Mouse (Mus musculus): ENCODE results near the gene Cd47. TPM values are rescaled to one million over a fixed set of nuclear protein-coding genes. Genes with fewer than 3 reads are reported as not detected.

The Cd47 gene
- polyA plus RNA-seq, 1 experiment from 2014 or later, result 93.0 TPM

- H3K4me2 ChIP-seq (ENCODE audit: low read depth, low read length), result no peak overlapping the region
- no peaks in the 10 kb centered on the region for H3K27me3 ChIP-seq (ENCODE audit: control insufficient read depth, insufficient read depth, low read length)
- WGBS, result 46% methylated on average over 6 of the region's 6 CpGs
- H3K9me3 ChIP-seq (replicated peaks; ENCODE audit: control insufficient read depth, low read length), result no peaks in the 10 kb centered on the region
- ATAC-seq (replicated peaks; ENCODE audit: extremely low read depth, insufficient read depth, low FRiP score), result no peak
- no peak overlapping the region for H3K9ac ChIP-seq (ENCODE audit: low read length)
- no peak overlapping the region for H3K4me3 ChIP-seq (ENCODE audit: low read length)
- peaks cover 4% of the 10 kb centered on the region for H3K4me1 ChIP-seq (ENCODE audit: control insufficient read depth, insufficient read depth, low read length)
- no peaks in the 10 kb centered on the region for H3K36me3 ChIP-seq (ENCODE audit: control insufficient read depth, insufficient read depth)
- peak overlapping the region; percentile 17; the same call in 1 of the 2 replicates for H3K27ac ChIP-seq (ENCODE audit: low read length)
Measured at GRCm38 (mm10) chr16:49798790-49799189, 1.5 kb upstream of the Cd47 start.

GRCm38 (mm10) chr16:49800996-49801395 is 663 bp downstream of the Cd47 start:
- no peaks in the 10 kb centered on the region for H3K9me3 ChIP-seq (replicated peaks; ENCODE audit: control insufficient read depth, low read length)
- ATAC-seq (replicated peaks; ENCODE audit: extremely low read depth, insufficient read depth, low FRiP score), result no peak
- no peak overlapping the region for H3K9ac ChIP-seq (ENCODE audit: low read length)
- peaks cover 4% of the 10 kb centered on the region for H3K4me1 ChIP-seq (ENCODE audit: control insufficient read depth, insufficient read depth, low read length)
- no peak overlapping the region for H3K4me3 ChIP-seq (ENCODE audit: low read length)
- 0 out of 2 replicates have a peak overlapping the region, but pooled peaks have one; percentile 17 for H3K27ac ChIP-seq (ENCODE audit: low read length)
- H3K36me3 ChIP-seq (ENCODE audit: control insufficient read depth, insufficient read depth), result no peaks in the 10 kb centered on the region
- no peaks in the 10 kb centered on the region for H3K27me3 ChIP-seq (ENCODE audit: control insufficient read depth, insufficient read depth, low read length)
- 68% methylated on average over 5 of the region's 5 CpGs for WGBS
- H3K4me2 ChIP-seq (ENCODE audit: low read depth, low read length), result no peak overlapping the region

GRCm38 (mm10) chr16:49801399-49801798 is 1.1 kb downstream of the Cd47 start:
- Histone ChIP-seq H3K9ac (ENCODE audit: low read length) (no peak overlapping the region), H3K4me3 (ENCODE audit: low read length) (no peak overlapping the region), H3K4me2 (ENCODE audit: low read depth, low read length) (no peak overlapping the region), H3K27ac (ENCODE audit: low read length) (0 out of 2 replicates have a peak overlapping the region, but pooled peaks have one; percentile 17), H3K36me3 (ENCODE audit: control insufficient read depth, insufficient read depth) (no peaks in the 10 kb centered on the region), H3K9me3 (replicated peaks; ENCODE audit: control insufficient read depth, low read length) (no peaks in the 10 kb centered on the region), H3K4me1 (ENCODE audit: control insufficient read depth, insufficient read depth, low read length) (peaks cover 4% of the 10 kb centered on the region), H3K27me3 (ENCODE audit: control insufficient read depth, insufficient read depth, low read length) (no peaks in the 10 kb centered on the region)
- ATAC-seq (replicated peaks; ENCODE audit: extremely low read depth, insufficient read depth, low FRiP score), result no peak
- WGBS, result 56% methylated on average over 5 of the region's 5 CpGs

DNA sequence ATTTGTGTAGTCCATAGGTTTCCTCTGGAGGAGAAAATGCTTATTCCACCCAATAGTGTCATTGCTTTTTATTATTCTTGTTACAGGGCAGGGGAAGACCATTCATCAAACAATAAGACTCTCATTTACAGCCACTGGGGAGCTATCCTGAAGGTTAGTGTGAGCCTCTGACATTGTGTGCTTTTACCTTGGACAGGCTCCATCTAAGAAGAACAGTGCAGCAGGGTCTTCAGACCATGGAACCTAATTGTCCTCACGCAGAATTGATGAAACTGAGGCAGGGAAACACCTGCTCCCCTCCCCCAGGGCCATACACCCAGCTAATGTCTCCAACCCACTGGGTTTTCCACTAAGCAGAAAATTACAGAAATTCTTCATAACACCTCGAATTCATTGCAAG is 2.7 kb downstream of the Cd47 start:
- Histone ChIP-seq H3K4me1 (ENCODE audit: control insufficient read depth, insufficient read depth, low read length) (peaks cover 4% of the 10 kb centered on the region), H3K9me3 (replicated peaks; ENCODE audit: control insufficient read depth, low read length) (no peaks in the 10 kb centered on the region), H3K4me2 (ENCODE audit: low read depth, low read length) (no peak overlapping the region), H3K27me3 (ENCODE audit: control insufficient read depth, insufficient read depth, low read length) (no peaks in the 10 kb centered on the region), H3K9ac (ENCODE audit: low read length) (no peak overlapping the region), H3K4me3 (ENCODE audit: low read length) (no peak overlapping the region), H3K27ac (ENCODE audit: low read length) (no peak overlapping the region), H3K36me3 (ENCODE audit: control insufficient read depth, insufficient read depth) (no peaks in the 10 kb centered on the region)
- 71% methylated on average over 2 of the region's 2 CpGs for WGBS
- no peak for ATAC-seq (replicated peaks; ENCODE audit: extremely low read depth, insufficient read depth, low FRiP score)

DNA sequence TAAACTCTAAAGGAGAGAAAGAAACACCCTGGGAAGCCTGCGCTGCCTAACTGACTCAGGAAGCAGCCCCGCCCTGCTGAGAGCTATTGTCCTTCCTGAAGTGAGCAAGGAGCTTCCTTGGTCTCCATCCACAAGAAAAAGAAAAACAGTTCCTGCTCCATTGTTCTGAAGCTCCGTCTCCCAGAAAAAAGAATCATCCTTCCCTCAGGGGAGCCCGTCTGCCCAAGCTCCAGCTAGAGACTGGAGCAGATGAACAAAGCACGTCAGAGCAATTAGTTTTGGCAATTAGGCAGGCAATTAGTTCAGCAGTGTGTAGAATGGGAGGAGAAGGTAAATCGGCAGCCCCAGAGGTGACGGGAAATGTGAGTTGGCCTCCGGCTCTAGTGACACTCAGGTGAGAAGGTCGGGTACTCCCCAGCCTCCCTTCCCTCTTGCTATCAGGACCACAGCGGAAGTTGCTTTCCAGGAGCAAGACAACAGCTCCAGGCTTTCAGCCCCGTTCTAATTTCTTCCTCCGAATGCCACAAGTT is 3.7 kb downstream of the Cd47 start:
- Histone ChIP-seq H3K9me3 (replicated peaks; ENCODE audit: control insufficient read depth, low read length) (no peaks in the 10 kb centered on the region), H3K27ac (ENCODE audit: low read length) (peak overlapping the region; percentile 58), H3K4me3 (ENCODE audit: low read length) (peak overlapping the region; percentile 48), H3K9ac (ENCODE audit: low read length) (peak overlapping the region; percentile 59), H3K27me3 (ENCODE audit: control insufficient read depth, insufficient read depth, low read length) (no peaks in the 10 kb centered on the region), H3K4me2 (ENCODE audit: low read depth, low read length) (peak overlapping the region; percentile 84), H3K4me1 (ENCODE audit: control insufficient read depth, insufficient read depth, low read length) (peaks cover 4% of the 10 kb centered on the region), H3K36me3 (ENCODE audit: control insufficient read depth, insufficient read depth) (no peaks in the 10 kb centered on the region)
- 5% methylated on average over 12 of the region's 12 CpGs for WGBS
- ATAC-seq (replicated peaks; ENCODE audit: extremely low read depth, insufficient read depth, low FRiP score), result no peak

DNA sequence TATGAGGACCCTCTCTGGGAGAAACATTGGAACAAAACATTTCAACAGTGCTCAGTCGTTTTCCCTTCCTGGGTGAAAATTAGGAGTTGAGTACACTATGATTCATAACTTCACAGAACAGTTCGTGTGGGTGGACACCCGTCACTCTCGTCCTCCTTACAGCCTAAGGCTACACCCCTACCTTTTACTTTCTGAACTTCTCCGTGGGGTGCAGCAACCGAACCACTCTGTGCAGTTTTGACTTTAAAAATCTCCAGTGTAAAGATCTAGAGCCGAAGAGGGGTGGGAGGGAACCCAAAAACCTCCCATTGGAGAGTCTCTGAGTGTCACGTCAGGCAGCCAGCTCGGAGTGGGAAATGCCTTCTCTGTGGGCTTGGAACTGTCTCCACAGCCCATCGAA is 6.6 kb downstream of the Cd47 start:
- ATAC-seq (replicated peaks; ENCODE audit: extremely low read depth, insufficient read depth, low FRiP score), result no peak
- H3K4me2 ChIP-seq (ENCODE audit: low read depth, low read length), result no peak overlapping the region
- no peaks in the 10 kb centered on the region; the same call in 1 of the 2 replicates for H3K4me1 ChIP-seq (ENCODE audit: control insufficient read depth, insufficient read depth, low read length)
- 87% methylated on average over 10 of the region's 10 CpGs for WGBS
- H3K27me3 ChIP-seq (ENCODE audit: control insufficient read depth, insufficient read depth, low read length), result no peaks in the 10 kb centered on the region
- no peak overlapping the region for H3K4me3 ChIP-seq (ENCODE audit: low read length)
- no peak overlapping the region for H3K9ac ChIP-seq (ENCODE audit: low read length)
- no peaks in the 10 kb centered on the region for H3K9me3 ChIP-seq (replicated peaks; ENCODE audit: control insufficient read depth, low read length)
- H3K27ac ChIP-seq (ENCODE audit: low read length), result no peak overlapping the region
- H3K36me3 ChIP-seq (ENCODE audit: control insufficient read depth, insufficient read depth), result no peaks in the 10 kb centered on the region

DNA sequence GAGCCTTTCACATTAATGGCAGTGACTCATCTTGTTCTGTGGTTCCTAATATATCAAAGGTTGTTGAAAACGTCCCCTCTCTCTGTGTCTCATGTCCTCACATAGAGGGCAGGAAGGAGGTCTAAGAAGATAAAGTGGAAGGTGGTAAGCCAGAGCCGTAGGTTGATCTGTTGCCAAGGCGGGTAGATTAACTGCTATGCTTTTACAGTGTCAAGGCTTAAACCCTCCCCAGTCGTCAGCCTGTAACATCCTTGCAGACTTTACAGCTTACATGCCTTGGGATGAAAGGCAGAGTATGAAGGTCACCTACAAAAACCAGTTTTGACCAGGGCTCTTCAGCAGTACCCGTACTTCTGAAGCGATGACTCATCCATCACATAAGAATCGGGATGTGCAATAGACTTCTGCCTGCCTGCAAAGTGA is 7.1 kb downstream of the Cd47 start:
- no peak overlapping the region for H3K4me2 ChIP-seq (ENCODE audit: low read depth, low read length)
- H3K9me3 ChIP-seq (replicated peaks; ENCODE audit: control insufficient read depth, low read length), result no peaks in the 10 kb centered on the region
- no peaks in the 10 kb centered on the region for H3K27me3 ChIP-seq (ENCODE audit: control insufficient read depth, insufficient read depth, low read length)
- H3K4me3 ChIP-seq (ENCODE audit: low read length), result no peak overlapping the region
- H3K27ac ChIP-seq (ENCODE audit: low read length), result no peak overlapping the region
- ATAC-seq (replicated peaks; ENCODE audit: extremely low read depth, insufficient read depth, low FRiP score), result 0 out of 2 replicates have a peak, but pooled peaks have one; percentile 14
- H3K4me1 ChIP-seq (ENCODE audit: control insufficient read depth, insufficient read depth, low read length), result no peaks in the 10 kb centered on the region; the same call in 1 of the 2 replicates
- 42% methylated on average over 7 of the region's 7 CpGs for WGBS
- H3K9ac ChIP-seq (ENCODE audit: low read length), result no peak overlapping the region
- H3K36me3 ChIP-seq (ENCODE audit: control insufficient read depth, insufficient read depth), result no peaks in the 10 kb centered on the region

- no peak overlapping the region for H3K4me2 ChIP-seq (ENCODE audit: low read depth, low read length)
Measured at GRCm38 (mm10) chr16:49807862-49808430, 7.6 kb downstream of the Cd47 start.

DNA sequence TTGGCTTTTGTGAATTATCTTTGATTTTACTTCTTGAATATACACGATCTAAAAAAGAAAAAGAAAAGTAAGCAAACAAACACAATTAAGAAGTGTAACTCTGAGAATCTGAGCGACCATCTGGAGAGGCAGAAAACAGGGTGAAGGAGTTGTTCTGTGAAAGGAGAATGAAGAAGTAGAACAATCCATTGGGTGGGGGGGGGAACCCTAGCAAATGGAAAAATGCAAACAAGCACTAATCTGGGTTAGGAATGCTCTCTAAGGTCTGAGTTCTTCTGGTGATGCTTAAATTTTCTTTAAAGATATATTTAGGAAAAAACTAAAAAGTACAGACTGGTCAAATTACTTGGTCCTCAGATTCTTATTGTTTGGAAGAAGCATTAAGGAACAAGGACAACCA is 11.6 kb downstream of the Cd47 start:
- Histone ChIP-seq H3K9me3 (replicated peaks; ENCODE audit: control insufficient read depth, low read length) (no peaks in the 10 kb centered on the region), H3K9ac (ENCODE audit: low read length) (no peak overlapping the region), H3K36me3 (ENCODE audit: control insufficient read depth, insufficient read depth) (no peaks in the 10 kb centered on the region), H3K4me1 (ENCODE audit: control insufficient read depth, insufficient read depth, low read length) (no peaks in the 10 kb centered on the region), H3K4me2 (ENCODE audit: low read depth, low read length) (no peak overlapping the region), H3K4me3 (ENCODE audit: low read length) (no peak overlapping the region), H3K27me3 (ENCODE audit: control insufficient read depth, insufficient read depth, low read length) (no peaks in the 10 kb centered on the region), H3K27ac (ENCODE audit: low read length) (no peak overlapping the region)
- WGBS, result 66% methylated on average over 2 of the region's 2 CpGs
- no peak for ATAC-seq (replicated peaks; ENCODE audit: extremely low read depth, insufficient read depth, low FRiP score)

More at GRCm38 (mm10) chr16:49807862-49808430, 7.6 kb downstream of the Cd47 start:
- Histone ChIP-seq H3K36me3 (ENCODE audit: control insufficient read depth, insufficient read depth) (no peaks in the 10 kb centered on the region), H3K9ac (ENCODE audit: low read length) (no peak overlapping the region), H3K4me3 (ENCODE audit: low read length) (no peak overlapping the region), H3K9me3 (replicated peaks; ENCODE audit: control insufficient read depth, low read length) (no peaks in the 10 kb centered on the region), H3K4me1 (ENCODE audit: control insufficient read depth, insufficient read depth, low read length) (no peaks in the 10 kb centered on the region; the same call in 1 of the 2 replicates), H3K27ac (ENCODE audit: low read length) (no peak overlapping the region), H3K27me3 (ENCODE audit: control insufficient read depth, insufficient read depth, low read length) (no peaks in the 10 kb centered on the region)
- no peak for ATAC-seq (replicated peaks; ENCODE audit: extremely low read depth, insufficient read depth, low FRiP score)
- WGBS, result 74% methylated on average over 18 of the region's 18 CpGs

Measured in heart, embryonic 16.5 days (tissue).